Mouse (Mus musculus): ENCODE data around the gene Arrdc5. TPM values are rescaled to one million over a fixed set of nuclear protein-coding genes. Genes with fewer than 3 reads are reported as not detected.
A peak's percentile ranks its signal among the peaks of the same experiment; 100 is the strongest.
"Not testable (repeated sequence)": the region's sequence is repeated elsewhere in the genome, so short reads cannot be mapped to it uniquely, and the experiment has no call there.

Arrdc5 gene
- polyA plus RNA-seq, 1 experiment from 2014 or later: not detected

GRCm38 (mm10) chr17:56266271-56266670 is 33.8 kb downstream of the Arrdc5 start:
- WGBS: 41% methylated on average over 3 of the region's 3 CpGs
- peaks cover 30% of the 10 kb centered on the region for H3K36me3 ChIP-seq (ENCODE audit: control insufficient read depth, insufficient read depth, low read length)
- H3K4me3 ChIP-seq (ENCODE audit: low read length): no peak overlapping the region
- H3K4me1 ChIP-seq (ENCODE audit: control insufficient read depth, insufficient read depth, low read length): no peaks in the 10 kb centered on the region
- no peak for ATAC-seq (ENCODE audit: low FRiP score, low TSS enrichment)
- no peaks in the 10 kb centered on the region for H3K27me3 ChIP-seq (ENCODE audit: control insufficient read depth, insufficient read depth, low read length)
- 0 out of 2 replicates have a peak overlapping the region, but pooled peaks have one; percentile 7 for H3K9ac ChIP-seq (ENCODE audit: low read depth, low read length)
- H3K9me3 ChIP-seq (ENCODE audit: control insufficient read depth, low read length): no peaks in the 10 kb centered on the region
- no peak overlapping the region for H3K27ac ChIP-seq (ENCODE audit: low read depth, low read length)
- H3K4me2 ChIP-seq (replicated peaks; ENCODE audit: low read depth, low read length): no peak overlapping the region

GRCm38 (mm10) chr17:56265869-56266268 is 34.2 kb downstream of the Arrdc5 start:
- 72% methylated on average over 3 of the region's 3 CpGs for WGBS
- no peak overlapping the region for H3K27ac ChIP-seq (ENCODE audit: low read depth, low read length)
- no peaks in the 10 kb centered on the region for H3K27me3 ChIP-seq (ENCODE audit: control insufficient read depth, insufficient read depth, low read length)
- H3K4me2 ChIP-seq (replicated peaks; ENCODE audit: low read depth, low read length): no peak overlapping the region
- H3K4me3 ChIP-seq (ENCODE audit: low read length): no peak overlapping the region
- H3K36me3 ChIP-seq (ENCODE audit: control insufficient read depth, insufficient read depth, low read length): peaks cover 29% of the 10 kb centered on the region
- no peak for ATAC-seq (ENCODE audit: low FRiP score, low TSS enrichment)
- no peaks in the 10 kb centered on the region for H3K4me1 ChIP-seq (ENCODE audit: control insufficient read depth, insufficient read depth, low read length)
- no peak overlapping the region for H3K9ac ChIP-seq (ENCODE audit: low read depth, low read length)
- no peaks in the 10 kb centered on the region for H3K9me3 ChIP-seq (ENCODE audit: control insufficient read depth, low read length)

GRCm38 (mm10) chr17:56265011-56265410 is 35.1 kb downstream of the Arrdc5 start:
- Histone ChIP-seq H3K36me3 (ENCODE audit: control insufficient read depth, insufficient read depth, low read length) (peaks cover 31% of the 10 kb centered on the region), H3K9me3 (ENCODE audit: control insufficient read depth, low read length) (no peaks in the 10 kb centered on the region), H3K27ac (ENCODE audit: low read depth, low read length) (no peak overlapping the region), H3K4me2 (replicated peaks; ENCODE audit: low read depth, low read length) (no peak overlapping the region), H3K4me3 (ENCODE audit: low read length) (no peak overlapping the region), H3K4me1 (ENCODE audit: control insufficient read depth, insufficient read depth, low read length) (peaks cover 4% of the 10 kb centered on the region; the same call in 1 of the 2 replicates), H3K27me3 (ENCODE audit: control insufficient read depth, insufficient read depth, low read length) (no peaks in the 10 kb centered on the region), H3K9ac (ENCODE audit: low read depth, low read length) (no peak overlapping the region)
- 88% methylated on average over 4 of the region's 4 CpGs for WGBS
- ATAC-seq (ENCODE audit: low FRiP score, low TSS enrichment): no peak

GRCm38 (mm10) chr17:56264020-56264419 is 36.1 kb downstream of the Arrdc5 start:
- no peaks in the 10 kb centered on the region for H3K27me3 ChIP-seq (ENCODE audit: control insufficient read depth, insufficient read depth, low read length)
- no peak overlapping the region for H3K27ac ChIP-seq (ENCODE audit: low read depth, low read length)
- H3K9ac ChIP-seq (ENCODE audit: low read depth, low read length): no peak overlapping the region
- H3K9me3 ChIP-seq (ENCODE audit: control insufficient read depth, low read length): no peaks in the 10 kb centered on the region
- peak; percentile 60 for ATAC-seq (ENCODE audit: low FRiP score, low TSS enrichment)
- peaks cover 41% of the 10 kb centered on the region for H3K36me3 ChIP-seq (ENCODE audit: control insufficient read depth, insufficient read depth, low read length)
- 23% methylated on average over 8 of the region's 8 CpGs for WGBS
- no peak overlapping the region for H3K4me2 ChIP-seq (replicated peaks; ENCODE audit: low read depth, low read length)
- no peak overlapping the region for H3K4me3 ChIP-seq (ENCODE audit: low read length)
- H3K4me1 ChIP-seq (ENCODE audit: control insufficient read depth, insufficient read depth, low read length): peaks cover 10% of the 10 kb centered on the region; the same call in 1 of the 2 replicates

- WGBS: 90% methylated on average over 3 of the region's 3 CpGs
- no peaks in the 10 kb centered on the region for H3K27me3 ChIP-seq (ENCODE audit: control insufficient read depth, insufficient read depth, low read length)
- H3K4me1 ChIP-seq (ENCODE audit: control insufficient read depth, insufficient read depth, low read length): peaks cover 16% of the 10 kb centered on the region; the same call in 1 of the 2 replicates
- no peak overlapping the region for H3K4me3 ChIP-seq (ENCODE audit: low read length)
- H3K27ac ChIP-seq (ENCODE audit: low read depth, low read length): no peak overlapping the region
- no peak overlapping the region for H3K9ac ChIP-seq (ENCODE audit: low read depth, low read length)
- H3K4me2 ChIP-seq (replicated peaks; ENCODE audit: low read depth, low read length): no peak overlapping the region
- H3K9me3 ChIP-seq (ENCODE audit: control insufficient read depth, low read length): no peaks in the 10 kb centered on the region
- H3K36me3 ChIP-seq (ENCODE audit: control insufficient read depth, insufficient read depth, low read length): peaks cover 45% of the 10 kb centered on the region
- ATAC-seq (ENCODE audit: low FRiP score, low TSS enrichment): no peak
Measured at GRCm38 (mm10) chr17:56262645-56263094, 37.4 kb downstream of the Arrdc5 start.

GRCm38 (mm10) chr17:56261166-56261565 is 38.9 kb downstream of the Arrdc5 start:
- no peak overlapping the region for H3K9ac ChIP-seq (ENCODE audit: low read depth, low read length)
- H3K9me3 ChIP-seq (ENCODE audit: control insufficient read depth, low read length): no peaks in the 10 kb centered on the region
- no peak overlapping the region for H3K4me3 ChIP-seq (ENCODE audit: low read length)
- H3K4me1 ChIP-seq (ENCODE audit: control insufficient read depth, insufficient read depth, low read length): peaks cover 20% of the 10 kb centered on the region; the same call in 1 of the 2 replicates
- peaks cover 45% of the 10 kb centered on the region for H3K36me3 ChIP-seq (ENCODE audit: control insufficient read depth, insufficient read depth, low read length)
- 75% methylated on average over 3 of the region's 3 CpGs for WGBS
- H3K27me3 ChIP-seq (ENCODE audit: control insufficient read depth, insufficient read depth, low read length): no peaks in the 10 kb centered on the region
- no peak overlapping the region for H3K4me2 ChIP-seq (replicated peaks; ENCODE audit: low read depth, low read length)
- ATAC-seq (ENCODE audit: low FRiP score, low TSS enrichment): no peak
- H3K27ac ChIP-seq (ENCODE audit: low read depth, low read length): no peak overlapping the region

- H3K27ac ChIP-seq (ENCODE audit: low read depth, low read length): no peak overlapping the region
- no peak for ATAC-seq (ENCODE audit: low FRiP score, low TSS enrichment)
- H3K36me3 ChIP-seq (ENCODE audit: control insufficient read depth, insufficient read depth, low read length): peaks cover 45% of the 10 kb centered on the region
- H3K4me3 ChIP-seq (ENCODE audit: low read length): no peak overlapping the region
- H3K4me2 ChIP-seq (replicated peaks; ENCODE audit: low read depth, low read length): no peak overlapping the region; the same call in 1 of the 2 replicates
- no peaks in the 10 kb centered on the region for H3K27me3 ChIP-seq (ENCODE audit: control insufficient read depth, insufficient read depth, low read length)
- WGBS: 91% methylated on average over 10 of the region's 10 CpGs
- no peak overlapping the region for H3K9ac ChIP-seq (ENCODE audit: low read depth, low read length)
- H3K4me1 ChIP-seq (ENCODE audit: control insufficient read depth, insufficient read depth, low read length): peaks cover 20% of the 10 kb centered on the region; the same call in 1 of the 2 replicates
- H3K9me3 ChIP-seq (ENCODE audit: control insufficient read depth, low read length): no peaks in the 10 kb centered on the region
Measured at GRCm38 (mm10) chr17:56259301-56260037, 40.6 kb downstream of the Arrdc5 start.

- not testable (repeated sequence) for H3K9ac ChIP-seq (ENCODE audit: low read depth, low read length); H3K4me2 ChIP-seq (replicated peaks; ENCODE audit: low read depth, low read length); H3K4me3 ChIP-seq (ENCODE audit: low read length)
Measured at GRCm38 (mm10) chr17:56258812-56259211, 41.3 kb downstream of the Arrdc5 start.

GRCm38 (mm10) chr17:56258269-56258668 is 41.8 kb downstream of the Arrdc5 start:
- H3K4me3 ChIP-seq (ENCODE audit: low read length); H3K9ac ChIP-seq (ENCODE audit: low read depth, low read length); H3K9me3 ChIP-seq (ENCODE audit: control insufficient read depth, low read length); H3K27me3 ChIP-seq (ENCODE audit: control insufficient read depth, insufficient read depth, low read length); ATAC-seq (ENCODE audit: low FRiP score, low TSS enrichment); H3K4me2 ChIP-seq (replicated peaks; ENCODE audit: low read depth, low read length); H3K27ac ChIP-seq (ENCODE audit: low read depth, low read length): not testable (repeated sequence)
- Histone ChIP-seq H3K4me1 (ENCODE audit: control insufficient read depth, insufficient read depth, low read length) (peaks cover 20% of the 10 kb centered on the region; the same call in 1 of the 2 replicates), H3K36me3 (ENCODE audit: control insufficient read depth, insufficient read depth, low read length) (peaks cover 45% of the 10 kb centered on the region)
- 93% methylated on average over 19 of the region's 19 CpGs for WGBS

More at GRCm38 (mm10) chr17:56258812-56259211, 41.3 kb downstream of the Arrdc5 start:
- 63% methylated on average over 2 of the region's 2 CpGs for WGBS
- not testable (repeated sequence) for ATAC-seq (ENCODE audit: low FRiP score, low TSS enrichment); H3K9me3 ChIP-seq (ENCODE audit: control insufficient read depth, low read length); H3K27ac ChIP-seq (ENCODE audit: low read depth, low read length); H3K27me3 ChIP-seq (ENCODE audit: control insufficient read depth, insufficient read depth, low read length)
- Histone ChIP-seq H3K36me3 (ENCODE audit: control insufficient read depth, insufficient read depth, low read length) (peaks cover 45% of the 10 kb centered on the region), H3K4me1 (ENCODE audit: control insufficient read depth, insufficient read depth, low read length) (peaks cover 20% of the 10 kb centered on the region; the same call in 1 of the 2 replicates)
